Mouse (Mus musculus): ENCODE results near the gene Miga1.

GRCm38 (mm10) chr3:152271071-152271710, 69.0 kb downstream of the Miga1 start:
- TF ChIP-seq EP300 (optimal IDR thresholded peaks at IDR 0.05) = no peak
- no peak for TF ChIP-seq CTCF (IDR thresholded peaks at IDR 0.05; ENCODE audit: low read depth)

Data from stomach, postnatal 0 days (tissue).